Mouse (Mus musculus) bone marrow macrophage, adult 2 months (primary cell): ENCODE measurements around the gene Gabrb1.

Experiments
- CTCF ChIP-seq: IDR thresholded peaks from 2 replicates; pipeline ENCODE4 v1.5.1; 2012; ENCODE audit warnings: low read depth, mild to moderate bottlenecking, low read length, moderate library complexity
- POLR2A ChIP-seq: IDR thresholded peaks from 2 replicates; pipeline ENCODE4 v1.6.1; 2012; ENCODE audit warnings: mild to moderate bottlenecking, low read depth, low read length, borderline replicate concordance

- no peak for TF ChIP-seq CTCF
- no peak for TF ChIP-seq POLR2A
These were observed 293.5 kb downstream of the Gabrb1 start for GRCm38 (mm10) chr5:71951398-71951797.
